Mouse (Mus musculus): ENCODE measurements around the gene Bcas3. TPM values are rescaled to one million over a fixed set of nuclear protein-coding genes. Genes with fewer than 3 reads are reported as not detected.

Bcas3 gene
- total and polyA plus RNA-seq, 3 experiments: 20.1 to 61.0 (median 41.3) TPM

- H3K27me3 ChIP-seq (ENCODE audit: insufficient read depth, low read length): peaks cover 48% of the 10 kb centered on the region
- ATAC-seq (ENCODE audit: extremely low read depth, insufficient number of reproducible peaks, low FRiP score, poor library complexity, severe bottlenecking): no peak
These were observed 485.7 kb downstream of the Bcas3 start for GRCm38 (mm10) chr11:85838424-85839257.

GRCm38 (mm10) chr11:85839258-85840030 is 486.5 kb downstream of the Bcas3 start:
- no peaks in the 10 kb centered on the region for H3K36me3 ChIP-seq (replicated peaks)
- TF ChIP-seq POLR2AphosphoS5 (IDR thresholded peaks at IDR 0.05; ENCODE audit: insufficient replicate concordance, low read depth, low read length): no peak
- no peak for TF ChIP-seq CTCF (IDR thresholded peaks at IDR 0.05; ENCODE audit: low read depth, low read length)
- TF ChIP-seq TAL1 (conservative IDR thresholded peaks at IDR 0.05; ENCODE audit: low read depth, low read length): no peak
- no peak for TF ChIP-seq GATA2 (IDR thresholded peaks at IDR 0.05; ENCODE audit: borderline replicate concordance, low read depth, low read length)
- no peak for TF ChIP-seq GATA1 (IDR thresholded peaks at IDR 0.05; ENCODE audit: borderline replicate concordance, low read length)
- ATAC-seq (ENCODE audit: extremely low read depth, insufficient number of reproducible peaks, low FRiP score, poor library complexity, severe bottlenecking) (no peak), DNase-seq (ENCODE audit: low spot score) (no peak)
- no peak overlapping the region for H3K4me3 ChIP-seq (ENCODE audit: low read depth, low read length)
- peaks cover 49% of the 10 kb centered on the region for H3K27me3 ChIP-seq (ENCODE audit: insufficient read depth, low read length)
- H3K4me1 ChIP-seq (ENCODE audit: insufficient read depth, low read depth, low read length): no peaks in the 10 kb centered on the region; the same call in 1 of the 2 replicates
- H3K9me3 ChIP-seq (replicated peaks): peaks cover 28% of the 10 kb centered on the region

More at GRCm38 (mm10) chr11:85838424-85839257, 485.7 kb downstream of the Bcas3 start:
- DNase-seq (ENCODE audit: low spot score): no peak
- H3K9me3 ChIP-seq (replicated peaks): peaks cover 28% of the 10 kb centered on the region
- no peaks in the 10 kb centered on the region; the same call in 1 of the 2 replicates for H3K4me1 ChIP-seq (ENCODE audit: insufficient read depth, low read depth, low read length)
- TF ChIP-seq POLR2AphosphoS5 (IDR thresholded peaks at IDR 0.05; ENCODE audit: insufficient replicate concordance, low read depth, low read length) (no peak), GATA1 (IDR thresholded peaks at IDR 0.05; ENCODE audit: borderline replicate concordance, low read length) (no peak), TAL1 (conservative IDR thresholded peaks at IDR 0.05; ENCODE audit: low read depth, low read length) (no peak)
- H3K36me3 ChIP-seq (replicated peaks): no peaks in the 10 kb centered on the region
- no peak overlapping the region for H3K4me3 ChIP-seq (ENCODE audit: low read depth, low read length)

GRCm38 (mm10) chr11:85840031-85840802 is 487.2 kb downstream of the Bcas3 start:
- Histone ChIP-seq H3K4me3 (ENCODE audit: low read depth, low read length) (no peak overlapping the region), H3K36me3 (replicated peaks) (no peaks in the 10 kb centered on the region), H3K9me3 (replicated peaks) (peaks cover 28% of the 10 kb centered on the region), H3K4me1 (ENCODE audit: insufficient read depth, low read depth, low read length) (no peaks in the 10 kb centered on the region; the same call in 1 of the 2 replicates), H3K27me3 (ENCODE audit: insufficient read depth, low read length) (peaks cover 52% of the 10 kb centered on the region; the same call in 1 of the 2 replicates)
- TF ChIP-seq POLR2AphosphoS5 (IDR thresholded peaks at IDR 0.05; ENCODE audit: insufficient replicate concordance, low read depth, low read length) (no peak), CTCF (IDR thresholded peaks at IDR 0.05; ENCODE audit: low read depth, low read length) (no peak), GATA1 (IDR thresholded peaks at IDR 0.05; ENCODE audit: borderline replicate concordance, low read length) (no peak), GATA2 (IDR thresholded peaks at IDR 0.05; ENCODE audit: borderline replicate concordance, low read depth, low read length) (no peak), TAL1 (conservative IDR thresholded peaks at IDR 0.05; ENCODE audit: low read depth, low read length) (no peak)
- DNase-seq (ENCODE audit: low spot score) (no peak), ATAC-seq (ENCODE audit: extremely low read depth, insufficient number of reproducible peaks, low FRiP score, poor library complexity, severe bottlenecking) (no peak)

GRCm38 (mm10) chr11:85840803-85841145 is 487.8 kb downstream of the Bcas3 start:
- no peak for ATAC-seq (ENCODE audit: extremely low read depth, insufficient number of reproducible peaks, low FRiP score, poor library complexity, severe bottlenecking)
- Histone ChIP-seq H3K9me3 (replicated peaks) (peaks cover 28% of the 10 kb centered on the region), H3K4me3 (ENCODE audit: low read depth, low read length) (no peak overlapping the region), H3K27me3 (ENCODE audit: insufficient read depth, low read length) (peaks cover 50% of the 10 kb centered on the region; the same call in 1 of the 2 replicates), H3K36me3 (replicated peaks) (no peaks in the 10 kb centered on the region), H3K4me1 (ENCODE audit: insufficient read depth, low read depth, low read length) (no peaks in the 10 kb centered on the region; the same call in 1 of the 2 replicates)
- TF ChIP-seq TAL1 (conservative IDR thresholded peaks at IDR 0.05; ENCODE audit: low read depth, low read length): no peak
- no peak for DNase-seq (ENCODE audit: low spot score)

GRCm38 (mm10) chr11:85841211-85841681 is 488.3 kb downstream of the Bcas3 start:
- Histone ChIP-seq H3K36me3 (replicated peaks) (no peaks in the 10 kb centered on the region), H3K27me3 (ENCODE audit: insufficient read depth, low read length) (peaks cover 49% of the 10 kb centered on the region; the same call in 1 of the 2 replicates), H3K9me3 (replicated peaks) (peaks cover 28% of the 10 kb centered on the region), H3K4me1 (ENCODE audit: insufficient read depth, low read depth, low read length) (no peaks in the 10 kb centered on the region; the same call in 1 of the 2 replicates), H3K4me3 (ENCODE audit: low read depth, low read length) (no peak overlapping the region)
- no peak for TF ChIP-seq POLR2AphosphoS5 (IDR thresholded peaks at IDR 0.05; ENCODE audit: insufficient replicate concordance, low read depth, low read length)
- no peak for TF ChIP-seq CTCF (IDR thresholded peaks at IDR 0.05; ENCODE audit: low read depth, low read length)
- TF ChIP-seq TAL1 (conservative IDR thresholded peaks at IDR 0.05; ENCODE audit: low read depth, low read length): no peak
- no peak for TF ChIP-seq GATA2 (IDR thresholded peaks at IDR 0.05; ENCODE audit: borderline replicate concordance, low read depth, low read length)
- no peak for TF ChIP-seq GATA1 (IDR thresholded peaks at IDR 0.05; ENCODE audit: borderline replicate concordance, low read length)
- DNase-seq (ENCODE audit: low spot score): no peak
- ATAC-seq (ENCODE audit: extremely low read depth, insufficient number of reproducible peaks, low FRiP score, poor library complexity, severe bottlenecking): no peak

Data from G1E (cell line).